Mouse (Mus musculus): Measurements from ENCODE around the gene Gm20388. TPM values are rescaled to one million over a fixed set of nuclear protein-coding genes. Genes with fewer than 3 reads are reported as not detected.

Gm20388 gene
- total and polyA plus RNA-seq, 2 experiments from 2014 or later, result 17.3 TPM; not detected in 1

GRCm38 (mm10) chr8:122443262-122444006 lies 2532.8 kb downstream of the Gm20388 start, which contains the start of gene Mvd:
TSS of gene Mvd (minus strand) at chr8:122443422.
- Histone ChIP-seq H3K4me2 (ENCODE audit: low read depth, low read length) (peak within 1 kb of the TSS; percentile 91), H3K27ac (ENCODE audit: low read depth) (peak within 1 kb of the TSS; percentile 89), H3K9ac (replicated peaks; ENCODE audit: low read depth, low read length) (peak within 1 kb of the TSS; percentile 65), H3K4me3 (ENCODE audit: low read depth, low read length) (peak within 1 kb of the TSS; percentile 61), H3K9me3 (replicated peaks; ENCODE audit: control insufficient read depth, low read length) (no peaks in the 10 kb centered on the region), H3K4me1 (ENCODE audit: control insufficient read depth, insufficient read depth) (peaks cover 7% of the 10 kb centered on the region), H3K27me3 (ENCODE audit: control insufficient read depth, insufficient read depth, low read length) (no peaks in the 10 kb centered on the region), H3K36me3 (replicated peaks; ENCODE audit: control insufficient read depth, insufficient read depth, low read length) (no peaks in the 10 kb centered on the region; the same call in 1 of the 2 replicates)
- ATAC-seq (ENCODE audit: insufficient read depth, low read depth) (peak; percentile 95), DNase-seq (ENCODE audit: low spot score) (peak; percentile 99)
- WGBS, result 0% methylated on average over 47 of the region's 47 CpGs
- TF ChIP-seq CTCF (IDR thresholded peaks at IDR 0.05; ENCODE audit: low read depth) (peak; percentile 52), EP300 (IDR thresholded peaks at IDR 0.05; ENCODE audit: low read depth) (0 out of 2 replicates have a peak, but pooled peaks have one; percentile 43)

DNA sequence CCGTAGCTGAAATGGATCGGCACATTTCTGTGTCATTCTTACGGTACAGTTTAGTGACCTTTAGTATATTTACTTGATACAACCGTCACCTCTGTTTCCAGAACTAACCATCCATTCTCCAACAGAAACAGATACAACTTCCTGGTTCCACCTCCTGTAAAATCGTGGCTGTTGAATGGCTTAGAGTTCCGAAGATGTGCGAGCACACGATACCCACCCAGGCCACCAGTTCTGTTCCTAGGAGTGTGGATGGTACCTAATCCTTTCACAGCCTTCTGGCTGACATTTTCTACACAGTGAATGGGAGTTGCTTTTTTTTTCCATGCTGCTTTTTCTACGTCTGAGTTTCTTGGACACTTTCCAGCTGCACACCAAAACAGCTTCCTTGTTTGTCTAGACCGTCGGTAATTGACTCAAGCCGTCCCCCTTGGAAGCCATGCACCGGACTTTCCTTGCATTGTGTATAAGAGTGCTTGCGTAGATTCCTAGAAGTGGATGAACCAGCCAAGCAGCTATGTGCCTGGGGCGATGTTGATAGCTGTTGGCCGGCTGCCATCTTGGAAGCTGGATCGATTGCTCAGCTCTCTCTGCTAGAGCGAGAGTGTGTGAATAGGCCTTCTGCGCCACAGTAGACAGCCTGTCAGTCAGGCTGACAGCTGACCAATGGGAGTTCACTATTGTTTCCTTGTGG lies 2533.6 kb downstream of the Gm20388 start:
- Histone ChIP-seq H3K4me2 (ENCODE audit: low read depth, low read length) (peak overlapping the region; percentile 91), H3K36me3 (replicated peaks; ENCODE audit: control insufficient read depth, insufficient read depth, low read length) (no peaks in the 10 kb centered on the region), H3K27ac (ENCODE audit: low read depth) (peak overlapping the region; percentile 89), H3K4me1 (ENCODE audit: control insufficient read depth, insufficient read depth) (peaks cover 7% of the 10 kb centered on the region), H3K4me3 (ENCODE audit: low read depth, low read length) (peak overlapping the region; percentile 61), H3K9ac (replicated peaks; ENCODE audit: low read depth, low read length) (peak overlapping the region; percentile 58), H3K27me3 (ENCODE audit: control insufficient read depth, insufficient read depth, low read length) (no peaks in the 10 kb centered on the region), H3K9me3 (replicated peaks; ENCODE audit: control insufficient read depth, low read length) (no peaks in the 10 kb centered on the region)
- TF ChIP-seq EP300 (IDR thresholded peaks at IDR 0.05; ENCODE audit: low read depth), result no peak
- no peak for TF ChIP-seq CTCF (IDR thresholded peaks at IDR 0.05; ENCODE audit: low read depth)
- 2% methylated on average over 19 of the region's 19 CpGs for WGBS
- DNase-seq (ENCODE audit: low spot score), result peak; percentile 84
- peak; percentile 45 for ATAC-seq (ENCODE audit: insufficient read depth, low read depth)

DNA sequence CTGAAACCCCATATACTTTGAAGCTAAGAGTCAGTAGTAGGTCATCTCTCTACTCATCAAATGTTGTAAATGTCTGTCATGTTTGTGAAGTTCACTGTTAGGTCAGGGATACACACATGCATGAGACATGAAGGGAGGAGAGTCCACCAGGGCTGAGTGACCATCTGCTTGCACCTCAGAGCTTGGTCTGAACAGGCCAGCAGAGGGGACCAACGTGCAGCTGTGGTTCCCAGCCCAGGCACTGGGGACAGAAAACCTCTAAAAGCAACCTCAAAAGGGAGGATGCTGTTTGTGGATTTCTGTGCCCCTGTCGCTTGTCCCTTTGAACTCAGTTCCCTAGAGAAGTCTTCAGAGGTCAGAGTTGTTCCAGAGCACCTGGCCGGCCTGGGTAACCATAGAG lies 2534.6 kb downstream of the Gm20388 start:
- ATAC-seq (ENCODE audit: insufficient read depth, low read depth) (no peak), DNase-seq (ENCODE audit: low spot score) (no peak)
- 47% methylated on average over 3 of the region's 3 CpGs for WGBS
- H3K36me3 ChIP-seq (replicated peaks; ENCODE audit: control insufficient read depth, insufficient read depth, low read length), result no peaks in the 10 kb centered on the region
- H3K4me1 ChIP-seq (ENCODE audit: control insufficient read depth, insufficient read depth), result peaks cover 8% of the 10 kb centered on the region
- no peak overlapping the region for H3K4me3 ChIP-seq (ENCODE audit: low read depth, low read length)
- peak overlapping the region; percentile 91 for H3K4me2 ChIP-seq (ENCODE audit: low read depth, low read length)
- peak overlapping the region; percentile 89 for H3K27ac ChIP-seq (ENCODE audit: low read depth)
- H3K9me3 ChIP-seq (replicated peaks; ENCODE audit: control insufficient read depth, low read length), result no peaks in the 10 kb centered on the region
- no peaks in the 10 kb centered on the region for H3K27me3 ChIP-seq (ENCODE audit: control insufficient read depth, insufficient read depth, low read length)
- peak; percentile 52 for TF ChIP-seq CTCF (IDR thresholded peaks at IDR 0.05; ENCODE audit: low read depth)
- TF ChIP-seq EP300 (IDR thresholded peaks at IDR 0.05; ENCODE audit: low read depth), result no peak
- 0 out of 2 replicates have a peak overlapping the region, but pooled peaks have one; percentile 2 for H3K9ac ChIP-seq (replicated peaks; ENCODE audit: low read depth, low read length)

- 29% methylated on average over 7 of the region's 7 CpGs for WGBS
- peak; percentile 86 for ATAC-seq (ENCODE audit: insufficient read depth, low read depth)
- Histone ChIP-seq H3K4me2 (ENCODE audit: low read depth, low read length) (peak overlapping the region; percentile 6), H3K27me3 (ENCODE audit: control insufficient read depth, insufficient read depth, low read length) (no peaks in the 10 kb centered on the region), H3K9ac (replicated peaks; ENCODE audit: low read depth, low read length) (no peak overlapping the region), H3K36me3 (replicated peaks; ENCODE audit: control insufficient read depth, insufficient read depth, low read length) (no peaks in the 10 kb centered on the region), H3K4me3 (ENCODE audit: low read depth, low read length) (no peak overlapping the region), H3K4me1 (ENCODE audit: control insufficient read depth, insufficient read depth) (peaks cover 16% of the 10 kb centered on the region), H3K27ac (ENCODE audit: low read depth) (peak overlapping the region; percentile 82), H3K9me3 (replicated peaks; ENCODE audit: control insufficient read depth, low read length) (no peaks in the 10 kb centered on the region)
- peak; percentile 73 for DNase-seq (ENCODE audit: low spot score)
- TF ChIP-seq EP300 (IDR thresholded peaks at IDR 0.05; ENCODE audit: low read depth), result 0 out of 2 replicates have a peak, but pooled peaks have one; percentile 19
- TF ChIP-seq CTCF (IDR thresholded peaks at IDR 0.05; ENCODE audit: low read depth), result peak; percentile 32
Measured at GRCm38 (mm10) chr8:122451161-122451703, 2540.6 kb downstream of the Gm20388 start.

- Histone ChIP-seq H3K4me2 (ENCODE audit: low read depth, low read length) (no peak overlapping the region), H3K27me3 (ENCODE audit: control insufficient read depth, insufficient read depth, low read length) (no peaks in the 10 kb centered on the region), H3K9ac (replicated peaks; ENCODE audit: low read depth, low read length) (no peak overlapping the region), H3K9me3 (replicated peaks; ENCODE audit: control insufficient read depth, low read length) (no peaks in the 10 kb centered on the region), H3K4me3 (ENCODE audit: low read depth, low read length) (no peak overlapping the region), H3K36me3 (replicated peaks; ENCODE audit: control insufficient read depth, insufficient read depth, low read length) (no peaks in the 10 kb centered on the region), H3K4me1 (ENCODE audit: control insufficient read depth, insufficient read depth) (peaks cover 16% of the 10 kb centered on the region), H3K27ac (ENCODE audit: low read depth) (peak overlapping the region; percentile 60)
- no peak for DNase-seq (ENCODE audit: low spot score)
- TF ChIP-seq CTCF (IDR thresholded peaks at IDR 0.05; ENCODE audit: low read depth) (no peak), EP300 (IDR thresholded peaks at IDR 0.05; ENCODE audit: low read depth) (no peak)
- WGBS, result 62% methylated on average over 10 of the region's 10 CpGs
- ATAC-seq (ENCODE audit: insufficient read depth, low read depth), result peak; percentile 22
Measured at GRCm38 (mm10) chr8:122452154-122452553, 2541.5 kb downstream of the Gm20388 start.
